Mouse (Mus musculus) bone marrow macrophage, adult 2 months (primary cell): ENCODE results near the gene Bmper. TPM values are rescaled to one million over a fixed set of nuclear protein-coding genes. Genes with fewer than 3 reads are reported as not detected.

ENCODE experiments used
- H3K27ac ChIP-seq: 2 replicates; pipeline ENCODE4 v1.5.1; 2012; ENCODE audit warnings: low read depth, low read length; ENCODE audit not compliant: insufficient read depth
- H3K4me1 ChIP-seq: 2 replicates; pipeline ENCODE4 v1.6.1; 2012; ENCODE audit warnings: low read length; ENCODE audit not compliant: control insufficient read depth, insufficient read depth
- H3K4me3 ChIP-seq: 2 replicates; pipeline ENCODE4 v1.5.1; 2012; ENCODE audit warnings: mild to moderate bottlenecking, low read length, moderate library complexity; ENCODE audit not compliant: insufficient read depth
- CTCF ChIP-seq: IDR thresholded peaks from 2 replicates; pipeline ENCODE4 v1.5.1; 2012; ENCODE audit warnings: low read depth, mild to moderate bottlenecking, low read length, moderate library complexity
- POLR2A ChIP-seq: IDR thresholded peaks from 2 replicates; pipeline ENCODE4 v1.6.1; 2012; ENCODE audit warnings: mild to moderate bottlenecking, low read depth, low read length, borderline replicate concordance
- polyA plus RNA-seq: library from polyadenylated mRNA; stranded (reverse); fragments of >200 nt; gene quantifications from 2 replicates; pipeline ENCODE4 v1.2.4, GENCODE M21; 2012; ENCODE audit not compliant: missing spikeins, insufficient read depth, insufficient read length

The Bmper gene
- polyA plus RNA-seq, 1 experiment: not detected

DNA sequence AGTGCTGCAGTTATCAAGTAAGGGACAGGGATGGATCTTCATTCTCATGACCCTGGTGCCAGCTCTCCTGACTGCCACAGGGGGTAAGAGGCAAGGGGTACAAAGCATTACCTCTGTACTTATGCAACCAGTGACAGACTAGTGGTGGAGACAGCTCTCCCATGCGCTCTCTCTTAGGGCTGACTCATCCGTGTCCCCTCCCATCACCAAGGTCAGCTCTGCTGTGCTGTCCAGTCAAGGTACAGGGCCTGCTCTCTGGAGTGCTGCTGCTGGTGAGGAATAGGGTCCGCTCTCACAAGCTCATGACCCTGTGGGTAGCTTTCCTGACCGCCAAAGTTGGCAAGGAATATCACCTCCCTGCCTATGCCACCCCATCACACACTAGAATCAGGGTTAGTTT, 222.1 kb downstream of the Bmper start:
- Histone ChIP-seq H3K4me3 (no peak overlapping the region), H3K4me1 (no peaks in the 10 kb centered on the region), H3K27ac (no peak overlapping the region)
- TF ChIP-seq CTCF: no peak
- TF ChIP-seq POLR2A: no peak

DNA sequence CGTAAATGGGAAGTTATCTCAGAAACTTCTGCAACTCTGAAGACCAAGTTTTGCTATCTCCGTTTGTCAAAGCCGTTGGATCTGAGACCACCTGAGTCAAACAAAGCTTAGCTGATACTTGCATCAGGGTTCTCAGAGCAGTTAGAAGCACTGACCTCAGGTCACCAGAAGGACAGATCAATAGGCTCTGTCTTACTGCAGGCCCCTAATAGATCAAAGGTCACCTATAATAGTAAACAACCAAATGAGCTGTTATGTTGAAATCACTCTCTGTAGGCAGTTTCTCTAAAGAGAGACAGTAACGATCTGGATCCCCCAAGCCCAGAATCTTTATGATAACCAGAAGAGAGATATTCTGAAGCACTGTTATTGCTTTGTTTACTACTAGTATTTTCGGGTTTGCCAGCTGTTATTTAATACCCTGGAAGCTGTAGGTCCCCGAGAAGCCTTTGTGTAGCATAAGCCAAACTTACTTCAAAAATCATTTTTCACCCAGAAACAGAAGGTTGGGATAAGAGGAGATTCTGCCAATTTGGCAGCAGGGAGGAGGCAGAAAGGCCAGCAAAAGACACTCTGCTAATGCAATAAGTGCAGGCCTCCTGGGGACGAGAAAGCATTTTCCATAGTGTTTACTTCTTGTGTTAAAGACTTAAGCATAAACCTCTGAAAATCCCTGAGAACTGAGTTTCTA, 224.5 kb downstream of the Bmper start:
- no peak overlapping the region for H3K27ac ChIP-seq
- no peak overlapping the region for H3K4me3 ChIP-seq
- TF ChIP-seq POLR2A (no peak), CTCF (no peak)
- no peaks in the 10 kb centered on the region for H3K4me1 ChIP-seq

DNA sequence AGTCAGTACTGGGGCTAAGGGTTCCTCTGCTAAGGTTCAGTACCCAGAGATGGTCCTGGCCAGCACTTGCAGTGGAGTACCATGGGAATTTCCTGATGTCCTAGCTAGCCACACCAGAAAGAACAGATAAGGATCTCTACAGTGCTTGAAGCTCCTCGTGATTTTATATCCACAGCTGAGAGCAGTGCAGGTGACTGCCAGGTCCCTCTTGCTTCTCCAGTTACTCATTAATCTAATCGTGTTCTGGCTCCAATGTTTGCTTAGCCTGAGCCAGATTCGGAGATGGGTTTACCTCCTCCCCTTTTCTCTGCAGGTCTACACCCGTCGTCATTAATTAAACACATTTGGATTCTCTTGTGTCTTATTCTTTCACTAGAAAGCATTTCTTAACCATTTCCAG, 230.4 kb downstream of the Bmper start:
- Histone ChIP-seq H3K4me3 (no peak overlapping the region), H3K4me1 (no peaks in the 10 kb centered on the region), H3K27ac (no peak overlapping the region)
- no peak for TF ChIP-seq CTCF
- TF ChIP-seq POLR2A: no peak

DNA sequence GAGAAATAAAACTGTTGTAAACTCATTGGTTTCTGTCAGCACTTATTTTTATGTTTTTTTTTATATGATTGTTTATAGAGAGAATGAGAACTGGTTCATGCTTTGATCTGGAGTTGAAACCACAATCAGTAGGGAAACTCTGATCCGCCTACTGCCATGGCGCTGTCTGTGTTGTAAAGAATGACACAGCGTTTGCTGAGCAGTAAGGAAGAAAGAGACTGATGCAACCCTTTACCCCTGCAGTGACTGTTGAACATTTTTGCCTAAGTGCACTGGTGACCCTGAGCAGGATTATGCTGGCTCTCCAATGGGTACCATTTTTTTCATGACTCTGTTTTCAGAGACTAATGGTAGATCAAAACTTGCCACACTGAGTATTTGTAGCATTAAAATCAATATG, 234.3 kb downstream of the Bmper start:
- no peak overlapping the region for H3K4me3 ChIP-seq
- H3K4me1 ChIP-seq: no peaks in the 10 kb centered on the region
- TF ChIP-seq CTCF (no peak), POLR2A (no peak)
- no peak overlapping the region for H3K27ac ChIP-seq

DNA sequence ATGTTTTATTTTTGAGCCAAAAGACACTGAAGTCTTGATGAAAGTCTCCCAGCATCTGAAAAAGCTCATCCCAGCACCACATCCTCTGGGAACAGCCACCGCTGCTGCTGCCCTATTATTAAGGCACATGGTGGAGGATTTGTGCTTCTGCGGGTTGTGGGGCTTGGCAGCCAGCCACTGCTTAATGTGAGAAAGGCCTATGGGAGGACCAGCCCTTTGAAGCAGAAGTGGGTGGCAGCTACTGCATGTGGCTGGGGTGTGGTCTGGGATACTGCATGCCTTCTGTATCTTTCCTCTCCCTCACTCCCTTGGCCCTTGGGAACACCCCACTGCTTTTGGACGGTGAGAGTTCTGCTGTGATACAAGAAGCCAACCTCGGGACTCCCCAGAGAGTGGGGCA, 237.8 kb downstream of the Bmper start:
- H3K27ac ChIP-seq: no peak overlapping the region
- H3K4me1 ChIP-seq: no peaks in the 10 kb centered on the region
- H3K4me3 ChIP-seq: no peak overlapping the region
- no peak for TF ChIP-seq CTCF

DNA sequence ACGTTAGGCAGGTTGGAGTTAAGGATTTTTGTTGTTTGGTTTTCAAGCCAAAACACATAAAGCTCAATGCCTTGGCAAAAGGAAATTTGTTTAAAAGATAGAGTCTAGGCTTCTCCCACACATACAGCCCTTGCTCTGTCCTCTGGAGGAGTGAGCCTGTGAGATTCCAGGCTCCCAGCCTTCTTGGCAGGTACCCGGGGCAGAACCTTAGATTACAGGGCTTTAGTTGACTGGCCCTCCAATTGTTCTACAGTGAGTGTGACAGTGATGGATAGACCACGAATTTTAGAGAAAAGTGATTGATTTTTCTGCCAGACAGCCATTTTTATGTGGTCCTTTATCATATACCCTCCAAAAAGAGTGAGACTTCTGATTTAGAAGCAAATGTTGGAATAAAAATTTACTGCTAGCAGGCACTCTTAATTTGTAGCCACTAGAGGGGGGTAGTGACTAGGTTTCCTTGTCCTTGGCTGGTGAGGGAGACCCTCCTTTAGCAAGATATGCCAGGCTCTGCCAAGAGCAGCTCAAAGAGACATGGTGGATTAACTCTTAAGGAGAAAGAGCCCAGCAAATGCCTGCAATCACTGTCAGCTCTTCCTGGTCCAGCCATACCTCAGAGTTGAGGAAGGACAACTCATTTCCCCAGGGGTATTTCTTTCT, 240.2 kb downstream of the Bmper start:
- Histone ChIP-seq H3K4me1 (no peaks in the 10 kb centered on the region), H3K27ac (no peak overlapping the region), H3K4me3 (no peak overlapping the region)
- TF ChIP-seq CTCF (no peak), POLR2A (no peak)

DNA sequence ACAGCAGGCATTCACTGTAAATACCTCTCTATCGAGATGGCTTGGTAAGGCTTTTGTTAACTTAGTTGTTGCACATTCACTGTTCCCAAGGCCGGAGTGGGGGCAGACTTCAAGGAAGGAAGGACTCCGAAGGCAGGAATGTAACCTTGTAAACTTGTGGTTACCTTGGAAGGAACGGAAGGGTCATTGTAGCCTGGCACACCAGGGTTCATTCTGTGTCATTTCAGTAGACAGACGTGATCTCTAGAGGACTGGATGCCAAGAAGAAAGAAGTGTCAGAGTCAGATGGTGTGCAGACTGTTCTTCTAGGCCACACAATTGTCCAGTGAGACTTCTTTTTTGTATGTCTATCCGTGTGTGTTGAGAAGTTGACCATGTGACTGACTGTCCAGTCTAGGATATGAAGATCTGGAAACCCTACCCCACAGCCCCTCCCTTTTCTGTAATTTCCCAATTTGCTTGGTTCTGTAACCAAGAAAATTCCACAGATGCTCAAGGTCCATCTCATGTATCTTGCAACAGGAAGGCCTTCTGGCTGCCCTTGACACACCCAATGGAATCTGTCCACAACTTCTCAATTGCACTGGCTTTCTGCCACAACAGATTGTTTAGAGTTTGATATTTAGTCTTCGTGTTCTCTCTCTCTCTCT, 242.2 kb downstream of the Bmper start:
- H3K27ac ChIP-seq: no peak overlapping the region
- TF ChIP-seq POLR2A: no peak
- no peak for TF ChIP-seq CTCF
- H3K4me1 ChIP-seq: no peaks in the 10 kb centered on the region
- H3K4me3 ChIP-seq: no peak overlapping the region

DNA sequence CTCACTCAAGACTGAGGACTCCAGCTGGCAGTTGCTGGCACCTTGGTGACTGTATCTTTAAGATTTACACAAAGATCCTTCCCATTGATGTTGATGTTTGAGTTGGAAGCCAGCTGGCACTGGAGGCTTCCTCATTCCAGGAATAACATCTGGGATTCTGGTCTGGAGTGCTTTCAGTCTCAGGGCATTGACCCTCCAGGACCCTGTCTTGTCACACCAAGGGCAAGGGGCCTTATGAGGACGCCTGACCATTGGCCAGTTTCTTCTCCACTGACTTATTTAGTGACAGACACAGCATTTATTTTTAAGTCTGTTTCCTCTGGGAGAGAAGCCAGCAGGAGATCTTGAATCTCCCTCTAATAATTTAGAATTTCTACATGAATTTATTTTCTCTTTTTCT, 247.0 kb downstream of the Bmper start:
- Histone ChIP-seq H3K27ac (no peak overlapping the region), H3K4me3 (no peak overlapping the region), H3K4me1 (no peaks in the 10 kb centered on the region)
- TF ChIP-seq POLR2A (no peak), CTCF (no peak)

DNA sequence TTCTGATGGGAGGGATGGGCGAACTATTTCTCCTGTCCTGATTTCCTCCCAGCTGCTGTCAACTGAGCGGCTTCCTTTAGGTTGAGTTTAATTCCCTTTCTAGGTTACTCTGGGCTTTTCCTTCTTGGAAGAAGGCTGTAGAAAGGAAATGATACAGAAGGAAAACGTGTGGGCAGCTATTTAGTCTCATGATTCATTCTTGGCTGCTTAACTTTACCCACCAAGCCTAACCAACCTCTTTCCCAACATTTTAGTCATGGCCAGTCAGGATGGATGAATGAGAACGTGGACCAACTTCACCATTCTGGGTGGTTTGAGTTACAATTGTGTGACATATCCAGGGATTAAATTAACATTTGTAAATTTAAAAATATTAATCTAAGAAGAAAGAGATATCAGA, 263.0 kb downstream of the Bmper start:
- Histone ChIP-seq H3K4me1 (0 out of 2 replicates have a peak, but pooled peaks cover 2% of the 10 kb centered on the region), H3K4me3 (no peak overlapping the region), H3K27ac (no peak overlapping the region)
- TF ChIP-seq CTCF (no peak), POLR2A (no peak)

DNA sequence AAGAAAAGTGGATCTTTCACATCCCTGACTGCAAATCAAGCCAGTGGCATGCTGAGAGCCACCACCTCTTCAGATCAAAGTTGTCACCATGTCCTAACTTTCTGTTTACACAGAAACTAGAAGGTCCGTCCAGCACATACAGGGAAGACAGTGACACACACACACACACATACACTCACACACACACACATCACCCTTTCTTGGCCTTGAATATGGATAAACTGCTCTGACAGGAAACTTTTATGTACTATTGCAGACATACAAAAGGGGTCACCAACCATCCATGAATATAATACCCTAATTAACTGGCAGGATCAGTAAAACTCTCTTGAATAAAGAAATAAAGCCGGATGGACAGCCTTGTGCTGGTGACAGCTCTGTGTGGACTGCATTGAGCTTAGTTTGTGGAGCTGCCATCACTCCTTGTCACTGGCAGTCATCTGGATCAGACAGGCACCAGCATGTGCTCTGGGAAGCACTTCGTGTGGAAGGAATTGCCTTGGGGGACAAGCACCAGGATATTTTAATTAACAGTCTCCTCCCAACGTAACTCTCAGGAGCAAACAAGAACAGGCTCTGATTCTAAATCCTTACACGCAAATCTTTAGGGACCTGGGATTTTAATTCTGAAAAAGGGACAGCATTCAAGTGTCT, 264.0 kb downstream of the Bmper start:
- TF ChIP-seq POLR2A: no peak
- TF ChIP-seq CTCF: no peak

More for the DNA sequence above, 264.0 kb downstream of the Bmper start:
- Histone ChIP-seq H3K27ac (no peak overlapping the region), H3K4me3 (no peak overlapping the region), H3K4me1 (0 out of 2 replicates have a peak, but pooled peaks cover 2% of the 10 kb centered on the region)
